16 mouse cellular contexts compared by ENCODE assay signal in genomic region chr15:30700762-30701161, GRCm38 (mm10).
DNase-seq lines count a peak whose midpoint lies in the region.
"Had no signal": no experiment of that assay in that cellular context is flagged by ENCODE, and none has a peak within 500 bp of the region (broad histone marks: within the 10 kb centered on the region; RNA-seq: fewer than 3 reads in every experiment).

No protein-coding gene starts in this region.

- peaks cover 9% of the 10 kb centered on the region; the same call in 1 of the 2 replicates for H3K36me3 ChIP-seq in hindbrain, embryonic 10.5 days
- H3K36me3 ChIP-seq: limb, embryonic 15.5 days had no signal

- no peaks in the 10 kb centered on the region for H3K4me1 ChIP-seq in hindbrain, embryonic 10.5 days (replicated peaks)
- H3K4me1 ChIP-seq: limb, embryonic 15.5 days; midbrain, embryonic 12.5 days had no signal

- DNase-seq in cerebellum, postnatal 14 days: peak; percentile 17 to 20
- no peak for DNase-seq in cerebellum, postnatal 25 days
- peak; percentile 26 for DNase-seq in kidney, adult 9 months
- no peak for DNase-seq in kidney, postnatal 10 days
- DNase-seq in kidney, postnatal 36 days: peak; percentile 1 to 32
- peak; percentile 46 for DNase-seq in lung, postnatal 14 days
- no peak for DNase-seq in yolk sac, embryonic 10.5 days (ENCODE audit: low spot score)
- DNase-seq in hindbrain, embryonic 10.5 days (ENCODE audit: low spot score): no peak
- DNase-seq: adrenal gland, postnatal 25 days; gastrocnemius, postnatal 36 days; liver, postnatal 0 days; right cerebral cortex, adult 18-20 months; thymus, postnatal 4 days had no signal

- no peak overlapping the region for H3K4me3 ChIP-seq in hindbrain, embryonic 10.5 days
- H3K4me3 ChIP-seq: limb, embryonic 15.5 days; midbrain, embryonic 12.5 days; myocyte had no signal

- H3K9me3 ChIP-seq in hindbrain, embryonic 10.5 days: no peaks in the 10 kb centered on the region
- H3K9me3 ChIP-seq: limb, embryonic 15.5 days; midbrain, embryonic 12.5 days had no signal

- H3K27me3 ChIP-seq in hindbrain, embryonic 10.5 days (ENCODE audit: insufficient read depth, poor library complexity, severe bottlenecking): no peaks in the 10 kb centered on the region
- H3K27me3 ChIP-seq: limb, embryonic 15.5 days; midbrain, embryonic 12.5 days had no signal

- 68% methylated on average over 6 of the region's 6 CpGs for WGBS in hindbrain, embryonic 10.5 days

- H3K27ac ChIP-seq in hindbrain, embryonic 10.5 days: no peak overlapping the region
- H3K27ac ChIP-seq: limb, embryonic 15.5 days; midbrain, embryonic 12.5 days had no signal

Comparison
In these comparisons a context has a peak if more than half of its experiments do, and no peak if none do; other contexts are left out.
1. DNase-seq: peak in cerebellum, postnatal 14 days (2 of 2), kidney, adult 9 months (single experiment), kidney, postnatal 36 days (2 of 2) and lung, postnatal 14 days (single experiment); none in cerebellum, postnatal 25 days (0 of 2), kidney, postnatal 10 days (single experiment), yolk sac, embryonic 10.5 days (single experiment) and hindbrain, embryonic 10.5 days (single experiment).